Mouse (Mus musculus): ENCODE data around the gene Gm3252.
"Not testable (repeated sequence)": the region's sequence is repeated elsewhere in the genome, so short reads cannot be mapped to it uniquely, and the experiment has no call there.

Gene Gm3252

GRCm38 (mm10) chr14:4726038-4726880, at the start of gene Gm3252:
Gm3252 (plus strand) TSS chr14:4726775.
- DNase-seq = not testable (repeated sequence)

GRCm38 (mm10) chr14:4708938-4709337, 17.6 kb upstream of the Gm3252 start, which contains the start of gene Gm7876:
Gm7876 (plus strand) TSS chr14:4709238.
- not testable (repeated sequence) for DNase-seq

GRCm38 (mm10) chr14:4776037-4776436, 49.5 kb downstream of the Gm3252 start, which contains the start of gene Gm9602:
Gm9602 (plus strand) TSS chr14:4776337.
- not testable (repeated sequence) for DNase-seq
